Mouse (Mus musculus) stomach, postnatal 0 days (tissue): ENCODE results near the gene Spcs3.

Experiments
- CTCF ChIP-seq: IDR thresholded peaks from 2 replicates; pipeline ENCODE4 v1.5.1; 2016; ENCODE audit warnings: antibody characterized with exemption, low read depth, mild to moderate bottlenecking, moderate library complexity
- EP300 ChIP-seq: optimal IDR thresholded peaks from 2 replicates; pipeline ENCODE3; 2016; ENCODE audit warnings: antibody characterized with exemption

DNA sequence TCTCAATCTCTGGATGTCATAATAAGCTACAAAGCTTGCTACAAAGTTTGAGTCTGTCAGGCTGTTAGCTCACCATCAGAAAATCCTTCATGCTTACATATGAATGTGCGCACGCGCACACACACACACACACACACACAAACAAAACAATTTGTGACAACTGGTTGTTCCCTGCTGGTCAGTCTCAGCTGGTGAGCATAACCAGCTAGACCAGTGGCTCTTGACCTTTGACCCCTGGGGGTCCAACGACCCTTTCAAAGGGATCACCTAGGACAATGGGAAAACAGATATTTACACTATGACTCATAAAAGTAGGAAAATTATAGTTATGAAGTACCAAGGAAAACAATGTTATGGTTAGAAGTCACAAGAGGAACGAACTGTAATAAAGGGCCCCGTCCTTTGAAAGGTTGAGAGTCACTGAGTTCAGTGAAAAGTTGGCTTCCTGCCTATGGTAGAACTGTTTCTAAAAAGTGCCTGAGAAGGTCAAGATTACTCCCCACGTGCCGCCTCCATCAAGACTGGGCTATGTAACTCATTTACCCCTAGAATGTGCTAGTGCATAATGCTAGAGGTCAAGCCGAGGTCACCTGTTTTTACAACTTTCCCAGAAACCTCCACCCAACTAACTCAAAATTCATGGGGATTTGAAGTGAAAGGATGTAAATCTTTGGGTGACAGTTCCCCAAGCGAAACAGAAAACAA lies 10.9 kb downstream of the Spcs3 start:
- no peak for TF ChIP-seq CTCF
- TF ChIP-seq EP300: no peak
